Mouse (Mus musculus) CD4-positive naive resting alpha-beta T cell, adult 76 days (primary cell): Measurements from ENCODE around the gene Nsmce4a. TPM values are rescaled to one million over a fixed set of nuclear protein-coding genes. Genes with fewer than 3 reads are reported as not detected.

Experiments
- total RNA-seq: library from RNA; stranded (reverse); gene quantifications from one replicate; pipeline ENCODE4 v1.2.4, GENCODE M21; 2023

Nsmce4a gene
- 103 TPM for total RNA-seq

GRCm38 (mm10) chr7:130572821-130573220 lies at the start of gene Nsmce4a:
Gene Nsmce4a (minus strand): TSS chr7:130573118.

GRCm38 (mm10) chr7:130577388-130578003 lies 4.6 kb upstream of the Nsmce4a start, which contains the start of gene Tacc2:
Gene Tacc2 (plus strand): TSS chr7:130577438.

GRCm38 (mm10) chr7:130520049-130520425 lies 52.9 kb downstream of the Nsmce4a start, which contains the start of gene Ate1:
Gene Ate1 (minus strand): TSS chr7:130520369.

Other genes with a start within 250 kb of the Nsmce4a start
- 55.5 TPM for gene Ate1, start 52.7 kb downstream of the Nsmce4a start, total RNA-seq
- 13.1 TPM for gene Tacc2, start 4.3 kb upstream of the Nsmce4a start, total RNA-seq
- gene Btbd16, start 201.0 kb upstream of the Nsmce4a start, total RNA-seq = not detected